Mouse (Mus musculus) CD8-positive naive resting alpha-beta T cell, adult 2 months (primary cell): ENCODE measurements around the gene Msh4.

ENCODE experiments used
- DNase-seq, 2 experiments: peaks; one replicate each; pipeline ENCODE4 v3.0.0; 2022; ENCODE audit warnings: low read depth in 2 of 2, low spot score in 2 of 2

Msh4 gene

GRCm38 (mm10) chr3:153906136-153906871 lies at the start of gene Msh4:
Gene Msh4, minus strand, starts transcription at chr3:153906138.
- DNase-seq: no peak

- no peak for DNase-seq
These were observed 42.2 kb upstream of the Msh4 start for GRCm38 (mm10) chr3:153948176-153948575.

GRCm38 (mm10) chr3:153947271-153947670 lies 41.3 kb upstream of the Msh4 start:
- no peak for DNase-seq

- peak; percentile 95 to 97 for DNase-seq
These were observed 38.5 kb upstream of the Msh4 start, which contains the start of gene Acadm for GRCm38 (mm10) chr3:153944335-153944990. Gene Acadm, minus strand, starts transcription at chr3:153944632.

- no peak for DNase-seq
These were observed 38.0 kb upstream of the Msh4 start for GRCm38 (mm10) chr3:153943901-153944334.

- DNase-seq: no peak
These were observed 37.2 kb upstream of the Msh4 start for GRCm38 (mm10) chr3:153943003-153943640.

- no peak for DNase-seq
These were observed 35.7 kb upstream of the Msh4 start for GRCm38 (mm10) chr3:153941613-153942012.

GRCm38 (mm10) chr3:153940486-153940885 lies 34.5 kb upstream of the Msh4 start:
- no peak for DNase-seq

- no peak for DNase-seq
These were observed 34.1 kb upstream of the Msh4 start for GRCm38 (mm10) chr3:153940021-153940420.

- DNase-seq: no peak
These were observed 31.3 kb upstream of the Msh4 start for GRCm38 (mm10) chr3:153937116-153937810.

GRCm38 (mm10) chr3:153935878-153936277 lies 29.9 kb upstream of the Msh4 start:
- DNase-seq: no peak

- DNase-seq: no peak
These were observed 26.5 kb upstream of the Msh4 start for GRCm38 (mm10) chr3:153932461-153932860.

GRCm38 (mm10) chr3:153929526-153929925 lies 23.6 kb upstream of the Msh4 start:
- DNase-seq: no peak

GRCm38 (mm10) chr3:153926333-153926732 lies 20.4 kb upstream of the Msh4 start:
- no peak for DNase-seq

- no peak for DNase-seq
These were observed 15.4 kb upstream of the Msh4 start for GRCm38 (mm10) chr3:153921147-153921910.

GRCm38 (mm10) chr3:153917200-153917599 lies 11.3 kb upstream of the Msh4 start:
- no peak for DNase-seq

GRCm38 (mm10) chr3:153913510-153914243 lies 7.7 kb upstream of the Msh4 start:
- DNase-seq: no peak

- DNase-seq: peak; percentile 94 to 96
These were observed 6.9 kb upstream of the Msh4 start, which contains the start of gene Rabggtb for GRCm38 (mm10) chr3:153912546-153913509. Gene Rabggtb, minus strand, starts transcription at chr3:153913009.
